Mouse (Mus musculus): Measurements from ENCODE around the gene Pcnt. TPM values are rescaled to one million over a fixed set of nuclear protein-coding genes. Genes with fewer than 3 reads are reported as not detected.

Pcnt gene
- polyA plus RNA-seq, 1 experiment from 2014 or later, result 13.1 TPM

DNA sequence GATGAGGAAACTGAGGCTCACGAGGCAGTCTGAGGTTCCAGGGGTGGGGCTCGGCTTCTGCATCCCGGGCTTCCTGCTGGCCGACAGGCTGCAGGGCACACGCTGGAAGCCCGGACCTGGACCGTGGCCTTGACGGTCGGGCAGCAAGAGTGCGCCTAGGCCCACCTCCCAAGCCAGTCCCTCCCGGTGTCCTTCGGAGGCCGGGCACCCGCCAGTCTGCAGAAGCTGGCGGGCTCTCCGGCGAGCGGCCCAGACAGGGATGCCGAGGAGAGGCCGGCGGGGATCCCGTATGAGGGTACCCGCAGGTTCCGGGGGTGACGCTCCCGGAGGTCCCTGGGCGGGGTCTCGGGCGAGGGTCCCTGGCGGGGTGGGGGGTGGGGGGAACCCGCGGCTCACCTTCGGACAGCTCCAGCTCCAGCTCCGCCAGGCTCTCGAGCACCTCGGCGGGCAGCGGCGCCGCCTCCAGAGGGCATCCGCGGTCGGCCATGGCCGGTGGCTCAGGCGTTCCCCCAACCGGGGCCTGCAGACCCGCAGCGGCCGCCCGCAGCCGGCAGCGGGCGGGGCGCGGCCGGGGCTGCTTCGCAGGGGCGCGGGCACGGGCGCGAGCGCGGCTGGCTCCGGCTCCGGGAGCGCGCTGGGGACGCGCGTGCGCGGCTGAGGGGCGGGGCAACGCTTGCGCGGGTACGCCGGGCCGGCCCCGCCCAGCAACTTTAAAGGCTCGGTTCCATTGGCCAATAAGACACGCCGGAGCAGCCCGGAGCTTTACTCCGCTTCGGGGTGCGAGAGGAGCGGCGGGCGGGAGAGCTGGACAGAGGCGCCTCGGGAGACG lies 97.7 kb downstream of the Pcnt start, which contains the start of gene Dip2a:
Gene Dip2a (minus strand): TSS at position 581 of the 829 bp plus-strand sequence.
- Histone ChIP-seq H3K27me3 (ENCODE audit: control insufficient read depth, insufficient read depth, low read length) (no peaks in the 10 kb centered on the region), H3K9ac (ENCODE audit: low read length) (peak within 1 kb of the TSS; percentile 91), H3K4me3 (ENCODE audit: control insufficient read depth in 1 of 2, insufficient read depth in 1 of 2, low read depth in 1 of 2, low read length in 2 of 2) (peak within 1 kb of the TSS; percentile 79 to 93), H3K4me2 (ENCODE audit: low read length) (peak within 1 kb of the TSS; percentile 81), H3K4me1 (ENCODE audit: control insufficient read depth in 2 of 2, insufficient read depth in 2 of 2, low read length in 2 of 2) (peaks cover 6 to 14% of the 10 kb centered on the region in 2 experiments), H3K9me3 (ENCODE audit: control insufficient read depth, low read length) (no peaks in the 10 kb centered on the region), H3K27ac (replicated peaks in 1 of 2; ENCODE audit: control insufficient read depth in 1 of 2, insufficient read depth in 1 of 2, low read depth in 2 of 2, low read length in 2 of 2) (peak within 1 kb of the TSS; percentile 80 to 88), H3K36me3 (ENCODE audit: control insufficient read depth, insufficient read depth, low read length) (peaks cover 8% of the 10 kb centered on the region)
- under 1% methylated on average over 83 of the region's 94 CpGs for WGBS
- ATAC-seq (ENCODE audit: insufficient number of reproducible peaks, insufficient read depth, low FRiP score, low read depth), result peak; percentile 94

DNA sequence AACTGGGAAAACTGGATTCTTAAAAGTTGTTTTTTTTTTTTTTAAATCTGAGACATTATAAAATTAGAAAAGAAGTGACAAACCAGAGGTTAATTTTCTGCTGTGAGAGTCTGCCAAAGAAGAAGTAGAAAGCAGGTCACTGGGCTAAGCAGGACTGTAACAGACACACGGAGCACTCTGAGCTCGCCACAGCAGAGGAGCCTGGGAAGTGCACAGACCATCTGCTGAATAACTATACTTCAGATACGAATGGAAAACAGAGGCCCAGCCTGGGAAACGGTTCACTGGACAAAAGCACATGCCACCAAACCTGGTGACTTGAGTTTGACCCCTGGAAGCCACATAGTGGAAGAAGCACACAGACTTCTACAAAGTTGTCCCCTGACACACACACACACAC lies 108.2 kb downstream of the Pcnt start:
- Histone ChIP-seq H3K4me2 (ENCODE audit: low read length) (no peak overlapping the region), H3K9ac (ENCODE audit: low read length) (no peak overlapping the region), H3K4me3 (ENCODE audit: control insufficient read depth in 1 of 2, insufficient read depth in 1 of 2, low read depth in 1 of 2, low read length in 2 of 2) (no peak overlapping the region), H3K4me1 (ENCODE audit: control insufficient read depth in 2 of 2, insufficient read depth in 2 of 2, low read length in 2 of 2) (peaks cover 3 to 25% of the 10 kb centered on the region in 2 experiments; a peak in 3 of 4 replicates), H3K27ac (replicated peaks in 1 of 2; ENCODE audit: control insufficient read depth in 1 of 2, insufficient read depth in 1 of 2, low read depth in 2 of 2, low read length in 2 of 2) (peak overlapping the region; percentile 14 to 48; a peak in 2 of 4 replicates), H3K27me3 (ENCODE audit: control insufficient read depth, insufficient read depth, low read length) (no peaks in the 10 kb centered on the region), H3K36me3 (ENCODE audit: control insufficient read depth, insufficient read depth, low read length) (no peaks in the 10 kb centered on the region), H3K9me3 (ENCODE audit: control insufficient read depth, low read length) (no peaks in the 10 kb centered on the region)
- ATAC-seq (ENCODE audit: insufficient number of reproducible peaks, insufficient read depth, low FRiP score, low read depth), result no peak
- WGBS, result 17% methylated on average over 4 of the region's 4 CpGs

DNA sequence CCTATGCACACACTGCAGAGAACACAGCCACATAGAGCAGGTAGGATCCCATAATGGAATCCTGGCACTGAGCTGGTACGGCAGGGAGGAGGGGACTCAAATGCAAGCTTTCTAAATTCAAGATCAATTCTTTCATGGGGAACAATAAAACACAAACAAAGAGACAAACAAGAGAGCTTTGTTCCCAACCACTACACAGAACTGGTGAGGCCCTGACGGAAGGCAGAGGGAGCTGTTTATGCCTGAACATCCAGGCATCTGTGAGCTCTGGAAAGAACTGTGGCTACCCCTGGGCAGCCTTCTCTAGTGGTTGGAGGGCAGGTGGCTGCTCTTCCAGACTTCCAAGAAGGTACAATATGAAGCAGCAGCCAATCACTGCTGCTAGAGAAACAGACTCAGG lies 110.5 kb downstream of the Pcnt start:
- ATAC-seq (ENCODE audit: insufficient number of reproducible peaks, insufficient read depth, low FRiP score, low read depth), result no peak
- Histone ChIP-seq H3K36me3 (ENCODE audit: control insufficient read depth, insufficient read depth, low read length) (no peaks in the 10 kb centered on the region), H3K27me3 (ENCODE audit: control insufficient read depth, insufficient read depth, low read length) (no peaks in the 10 kb centered on the region), H3K4me1 (ENCODE audit: control insufficient read depth in 2 of 2, insufficient read depth in 2 of 2, low read length in 2 of 2) (peaks cover 3 to 32% of the 10 kb centered on the region in 2 experiments; a peak in 3 of 4 replicates), H3K4me3 (ENCODE audit: control insufficient read depth in 1 of 2, insufficient read depth in 1 of 2, low read depth in 1 of 2, low read length in 2 of 2) (no peak overlapping the region), H3K9me3 (ENCODE audit: control insufficient read depth, low read length) (no peaks in the 10 kb centered on the region), H3K4me2 (ENCODE audit: low read length) (no peak overlapping the region), H3K27ac (replicated peaks in 1 of 2; ENCODE audit: control insufficient read depth in 1 of 2, insufficient read depth in 1 of 2, low read depth in 2 of 2, low read length in 2 of 2) (no peak overlapping the region), H3K9ac (ENCODE audit: low read length) (no peak overlapping the region)
- WGBS, result 86% methylated on average over 2 of the region's 2 CpGs

DNA sequence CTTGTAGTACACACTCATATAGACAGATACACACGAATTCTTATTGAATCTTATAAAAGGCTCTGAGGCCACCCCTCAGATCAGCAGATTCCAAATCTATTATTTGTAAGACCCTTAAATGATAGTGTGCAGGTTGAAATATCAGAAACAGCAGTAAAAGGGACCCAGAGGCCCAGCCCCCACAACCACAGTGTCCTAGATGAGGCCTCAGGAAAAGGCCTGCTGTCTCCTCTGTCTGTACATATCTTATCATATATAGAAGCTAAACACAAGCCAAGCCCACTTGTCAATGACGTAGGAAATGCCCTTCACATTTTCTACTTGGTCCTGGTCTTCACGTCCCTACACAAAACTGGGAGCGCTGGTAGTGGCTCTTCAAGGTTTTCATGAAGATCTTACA lies 113.5 kb downstream of the Pcnt start:
- Histone ChIP-seq H3K9ac (ENCODE audit: low read length) (no peak overlapping the region), H3K4me1 (ENCODE audit: control insufficient read depth in 2 of 2, insufficient read depth in 2 of 2, low read length in 2 of 2) (peaks cover 2 to 18% of the 10 kb centered on the region in 2 experiments; a peak in 2 of 4 replicates), H3K27me3 (ENCODE audit: control insufficient read depth, insufficient read depth, low read length) (no peaks in the 10 kb centered on the region), H3K9me3 (ENCODE audit: control insufficient read depth, low read length) (no peaks in the 10 kb centered on the region), H3K27ac (replicated peaks in 1 of 2; ENCODE audit: control insufficient read depth in 1 of 2, insufficient read depth in 1 of 2, low read depth in 2 of 2, low read length in 2 of 2) (no peak overlapping the region), H3K4me2 (ENCODE audit: low read length) (no peak overlapping the region), H3K36me3 (ENCODE audit: control insufficient read depth, insufficient read depth, low read length) (peaks cover 9% of the 10 kb centered on the region; the same call in 1 of the 2 replicates), H3K4me3 (ENCODE audit: control insufficient read depth in 1 of 2, insufficient read depth in 1 of 2, low read depth in 1 of 2, low read length in 2 of 2) (no peak overlapping the region)
- WGBS, result 48% methylated on average over 4 of the region's 4 CpGs
- no peak for ATAC-seq (ENCODE audit: insufficient number of reproducible peaks, insufficient read depth, low FRiP score, low read depth)

DNA sequence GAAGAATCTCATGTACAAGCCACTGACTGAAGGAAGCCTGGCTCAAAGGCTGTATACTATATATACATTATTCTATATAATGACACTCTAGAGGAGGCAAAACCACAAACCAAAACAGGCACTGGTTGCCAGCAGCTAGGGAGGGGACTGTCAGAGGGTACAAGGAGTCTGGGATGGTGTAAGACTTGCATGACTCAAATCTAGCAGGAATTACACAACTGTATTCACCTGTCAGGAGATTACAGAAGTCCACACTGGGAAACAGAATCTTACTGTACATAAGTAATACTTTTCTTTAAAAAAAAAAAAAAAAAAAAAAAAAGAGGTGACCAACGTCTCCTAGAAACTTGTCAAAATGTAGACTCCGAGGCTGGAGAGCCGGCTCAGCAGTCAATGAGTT lies 114.0 kb downstream of the Pcnt start:
- Histone ChIP-seq H3K4me1 (ENCODE audit: control insufficient read depth in 2 of 2, insufficient read depth in 2 of 2, low read length in 2 of 2) (peaks cover 2 to 17% of the 10 kb centered on the region in 2 experiments; a peak in 2 of 4 replicates), H3K4me2 (ENCODE audit: low read length) (no peak overlapping the region), H3K27me3 (ENCODE audit: control insufficient read depth, insufficient read depth, low read length) (no peaks in the 10 kb centered on the region), H3K36me3 (ENCODE audit: control insufficient read depth, insufficient read depth, low read length) (peaks cover 9% of the 10 kb centered on the region; the same call in 1 of the 2 replicates), H3K9me3 (ENCODE audit: control insufficient read depth, low read length) (no peaks in the 10 kb centered on the region), H3K27ac (replicated peaks in 1 of 2; ENCODE audit: control insufficient read depth in 1 of 2, insufficient read depth in 1 of 2, low read depth in 2 of 2, low read length in 2 of 2) (no peak overlapping the region), H3K4me3 (ENCODE audit: control insufficient read depth in 1 of 2, insufficient read depth in 1 of 2, low read depth in 1 of 2, low read length in 2 of 2) (no peak overlapping the region), H3K9ac (ENCODE audit: low read length) (no peak overlapping the region)
- no peak for ATAC-seq (ENCODE audit: insufficient number of reproducible peaks, insufficient read depth, low FRiP score, low read depth)
- 75% methylated on average over 3 of the region's 3 CpGs for WGBS

DNA sequence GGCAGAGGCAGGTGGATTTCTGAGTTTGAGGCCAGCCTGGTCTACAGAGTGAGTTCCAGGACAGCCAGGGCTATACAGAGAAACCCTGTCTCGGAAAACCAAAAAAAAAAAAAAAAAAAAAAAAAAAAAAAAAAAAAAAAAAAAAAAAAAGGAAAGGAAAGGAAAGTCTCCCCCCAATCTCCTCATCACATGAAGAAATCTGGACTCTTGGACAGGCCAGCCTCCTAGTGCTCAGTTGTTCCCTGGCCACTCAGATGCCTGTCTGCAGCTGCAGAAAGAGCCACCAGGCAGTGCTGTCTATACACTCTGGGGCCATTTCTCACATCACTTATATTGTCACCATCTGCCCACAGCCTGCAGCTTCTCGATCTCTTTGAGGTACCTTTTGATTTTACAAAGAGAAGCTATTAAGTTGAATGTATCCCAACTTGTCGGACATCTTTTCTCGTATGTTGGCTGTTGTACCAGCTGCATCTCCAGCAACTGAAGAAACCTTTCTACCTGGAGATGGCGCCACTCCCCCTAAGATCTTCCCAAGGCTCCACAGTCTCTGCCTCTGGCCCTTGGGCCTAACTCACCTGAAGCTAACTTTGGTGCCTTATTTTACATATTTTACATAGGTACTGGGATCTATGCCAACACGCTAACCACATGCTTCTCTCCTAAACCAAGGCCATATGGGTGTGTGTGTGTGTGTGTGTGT lies 116.1 kb downstream of the Pcnt start:
- Histone ChIP-seq H3K36me3 (ENCODE audit: control insufficient read depth, insufficient read depth, low read length) (peaks cover 9% of the 10 kb centered on the region), H3K4me2 (ENCODE audit: low read length) (no peak overlapping the region), H3K27me3 (ENCODE audit: control insufficient read depth, insufficient read depth, low read length) (no peaks in the 10 kb centered on the region), H3K9ac (ENCODE audit: low read length) (no peak overlapping the region), H3K4me1 (ENCODE audit: control insufficient read depth in 2 of 2, insufficient read depth in 2 of 2, low read length in 2 of 2) (peaks cover 2 to 15% of the 10 kb centered on the region in 2 experiments; a peak in 2 of 4 replicates), H3K9me3 (ENCODE audit: control insufficient read depth, low read length) (no peaks in the 10 kb centered on the region), H3K27ac (replicated peaks in 1 of 2; ENCODE audit: control insufficient read depth in 1 of 2, insufficient read depth in 1 of 2, low read depth in 2 of 2, low read length in 2 of 2) (no peak overlapping the region), H3K4me3 (ENCODE audit: control insufficient read depth in 1 of 2, insufficient read depth in 1 of 2, low read depth in 1 of 2, low read length in 2 of 2) (no peak overlapping the region)
- ATAC-seq (ENCODE audit: insufficient number of reproducible peaks, insufficient read depth, low FRiP score, low read depth), result no peak
- WGBS, result 69% methylated on average over 6 of the region's 6 CpGs

DNA sequence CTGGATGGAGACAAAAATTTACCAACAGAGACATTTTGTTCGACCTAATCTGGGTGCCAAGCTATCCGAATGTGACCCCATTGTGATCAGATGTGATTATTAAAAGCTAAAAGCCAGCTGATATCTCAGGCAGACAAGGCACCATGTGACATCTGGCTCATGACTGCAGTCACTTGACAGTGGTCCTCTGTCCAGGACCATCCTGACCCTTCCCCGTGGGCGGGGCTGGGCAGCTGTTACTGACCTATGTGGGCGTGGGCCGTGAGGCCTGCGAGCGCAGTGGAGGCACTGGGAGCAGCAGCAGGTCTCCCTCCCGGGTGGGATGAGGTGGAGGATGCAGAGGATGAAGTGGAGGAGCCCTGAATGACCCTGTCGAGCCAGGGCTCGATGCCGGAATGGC lies 125.0 kb downstream of the Pcnt start:
- H3K9me3 ChIP-seq (ENCODE audit: control insufficient read depth, low read length), result no peaks in the 10 kb centered on the region
- H3K4me1 ChIP-seq (ENCODE audit: control insufficient read depth in 2 of 2, insufficient read depth in 2 of 2, low read length in 2 of 2), result no peaks in the 10 kb centered on the region
- H3K36me3 ChIP-seq (ENCODE audit: control insufficient read depth, insufficient read depth, low read length), result peaks cover 61% of the 10 kb centered on the region
- H3K27me3 ChIP-seq (ENCODE audit: control insufficient read depth, insufficient read depth, low read length), result no peaks in the 10 kb centered on the region
- H3K4me2 ChIP-seq (ENCODE audit: low read length), result no peak overlapping the region
- H3K4me3 ChIP-seq (ENCODE audit: control insufficient read depth in 1 of 2, insufficient read depth in 1 of 2, low read depth in 1 of 2, low read length in 2 of 2), result no peak overlapping the region
- 86% methylated on average over 12 of the region's 12 CpGs for WGBS
- no peak for ATAC-seq (ENCODE audit: insufficient number of reproducible peaks, insufficient read depth, low FRiP score, low read depth)
- H3K27ac ChIP-seq (replicated peaks in 1 of 2; ENCODE audit: control insufficient read depth in 1 of 2, insufficient read depth in 1 of 2, low read depth in 2 of 2, low read length in 2 of 2), result no peak overlapping the region
- no peak overlapping the region for H3K9ac ChIP-seq (ENCODE audit: low read length)
